Mouse (Mus musculus) thymus, postnatal 0 days (tissue): Measurements from ENCODE around the gene Cstb. TPM values are rescaled to one million over a fixed set of nuclear protein-coding genes. Genes with fewer than 3 reads are reported as not detected.

ENCODE experiments used
- DNase-seq: peaks from one replicate; pipeline ENCODE4 v3.0.0-alpha.2; 2015; ENCODE audit warnings: low spot score
- microRNA-seq: library from miRNA; unstranded; fragments of <30 nt; microRNA quantifications from one replicate; pipeline ENCODE4, GENCODE M21; 2016; ENCODE audit warnings: borderline number of aligned reads
- polyA plus RNA-seq: library from polyadenylated mRNA; unstranded; fragments of >200 nt; fragmentation: Nextera tagmentation; extraction: Ambion mirVana; gene quantifications from 2 replicates; pipeline ENCODE4 v1.2.1, GENCODE M21; 2015

Cstb gene
- polyA plus RNA-seq, 1 experiment from 2014 or later = 1,727 TPM

GRCm38 (mm10) chr10:78458348-78459111 is 33.1 kb downstream of the Cstb start:
- DNase-seq = no peak

GRCm38 (mm10) chr10:78460463-78460862 is 35.0 kb downstream of the Cstb start:
- DNase-seq = no peak

- DNase-seq = peak; percentile 28
These were observed 36.3 kb downstream of the Cstb start for GRCm38 (mm10) chr10:78461767-78462166.

- no peak for DNase-seq
These were observed 37.7 kb downstream of the Cstb start for GRCm38 (mm10) chr10:78462945-78463768.

- DNase-seq = no peak
These were observed 38.3 kb downstream of the Cstb start for GRCm38 (mm10) chr10:78463769-78464167.

- DNase-seq = no peak
These were observed 38.8 kb downstream of the Cstb start for GRCm38 (mm10) chr10:78464201-78464791.

- DNase-seq = peak; percentile 95
These were observed 39.3 kb downstream of the Cstb start, which contains the start of gene Pdxk for GRCm38 (mm10) chr10:78464792-78465207. Gene Pdxk, minus strand, starts transcription at chr10:78464975.

- peak; percentile 59 for DNase-seq
These were observed 40.0 kb downstream of the Cstb start for GRCm38 (mm10) chr10:78465472-78465871.

- no peak for DNase-seq
These were observed 41.2 kb downstream of the Cstb start for GRCm38 (mm10) chr10:78466647-78467046.

- DNase-seq = no peak
These were observed 42.4 kb downstream of the Cstb start for GRCm38 (mm10) chr10:78467761-78468310.

GRCm38 (mm10) chr10:78470582-78471313 is 45.3 kb downstream of the Cstb start:
- no peak for DNase-seq

- no peak for DNase-seq
These were observed 46.6 kb downstream of the Cstb start for GRCm38 (mm10) chr10:78472046-78472445.

GRCm38 (mm10) chr10:78473434-78473833 is 48.0 kb downstream of the Cstb start:
- no peak for DNase-seq

GRCm38 (mm10) chr10:78474759-78475158 is 49.3 kb downstream of the Cstb start:
- DNase-seq = no peak

- peak; percentile 13 for DNase-seq
These were observed 51.4 kb downstream of the Cstb start for GRCm38 (mm10) chr10:78476821-78477220.

Small RNA genes lying within 50 kb of the gene (microRNA-seq; reads per million reads assigned to microRNA genes)
- gene Mir6410 (not detected), gene Mir6907 (2.1 reads per million), gene Mir6908 (1.2 reads per million)

Other genes starting within 250 kb of the Cstb start
- gene Pwp2, start 240.5 kb upstream of the Cstb start, polyA plus RNA-seq = 18.1 and 18.7 TPM in 2 replicates
- 20.0 and 26.3 TPM in 2 replicates for gene Trappc10, start 181.0 kb upstream of the Cstb start, polyA plus RNA-seq
- gene Agpat3, start 73.2 kb upstream of the Cstb start, polyA plus RNA-seq = 139 and 152 TPM in 2 replicates
- 373 and 391 TPM in 2 replicates for gene Rrp1, start 12.6 kb upstream of the Cstb start, polyA plus RNA-seq
- 16.4 and 17.9 TPM in 2 replicates for gene Pdxk, start 39.3 kb downstream of the Cstb start, polyA plus RNA-seq
- gene Olfr1358, start 91.8 kb downstream of the Cstb start, polyA plus RNA-seq = not detected in 2 replicates
- 300 and 352 TPM in 2 replicates for gene Ilvbl, start 148.7 kb downstream of the Cstb start, polyA plus RNA-seq
- gene Syde1, start 166.3 kb downstream of the Cstb start, polyA plus RNA-seq = 3.5 TPM in 2 replicates
- gene Olfr1357, start 192.4 kb downstream of the Cstb start, polyA plus RNA-seq = 0.05 and 0.18 TPM in 2 replicates